Mouse (Mus musculus): Measurements from ENCODE around the gene Zfp536. TPM values are rescaled to one million over a fixed set of nuclear protein-coding genes. Genes with fewer than 3 reads are reported as not detected.

The Zfp536 gene
- polyA plus RNA-seq, 1 experiment from 2014 or later = 9.0 TPM

GRCm38 (mm10) chr7:37505096-37505495 is 268.3 kb downstream of the Zfp536 start:
- Histone ChIP-seq H3K4me2 (replicated peaks; ENCODE audit: low read depth, low read length) (no peak overlapping the region), H3K36me3 (ENCODE audit: insufficient read depth, low read length) (no peaks in the 10 kb centered on the region), H3K9me3 (ENCODE audit: low read length) (no peaks in the 10 kb centered on the region), H3K4me1 (ENCODE audit: insufficient read depth, low read length) (no peaks in the 10 kb centered on the region), H3K27ac (ENCODE audit: low read length) (no peak overlapping the region), H3K4me3 (ENCODE audit: low read length) (no peak overlapping the region), H3K9ac (replicated peaks; ENCODE audit: low read length) (no peak overlapping the region), H3K27me3 (ENCODE audit: insufficient read depth, low read length) (no peaks in the 10 kb centered on the region)
- ATAC-seq (ENCODE audit: low FRiP score, low TSS enrichment) = no peak
- 77% methylated on average over 11 of the region's 11 CpGs for WGBS

- no peaks in the 10 kb centered on the region for H3K9me3 ChIP-seq (ENCODE audit: low read length)
- 67% methylated on average over 5 of the region's 5 CpGs for WGBS
- H3K9ac ChIP-seq (replicated peaks; ENCODE audit: low read length) = no peak overlapping the region
Measured at GRCm38 (mm10) chr7:37498881-37499280, 274.6 kb downstream of the Zfp536 start.

GRCm38 (mm10) chr7:37496491-37496890 is 276.9 kb downstream of the Zfp536 start:
- peak overlapping the region; percentile 59 for H3K27ac ChIP-seq (ENCODE audit: low read length)
- no peak overlapping the region for H3K9ac ChIP-seq (replicated peaks; ENCODE audit: low read length)
- ATAC-seq (ENCODE audit: low FRiP score, low TSS enrichment) = peak; percentile 37; the same call in 1 of the 2 replicates

More at GRCm38 (mm10) chr7:37498881-37499280, 274.6 kb downstream of the Zfp536 start:
- H3K4me1 ChIP-seq (ENCODE audit: insufficient read depth, low read length) = no peaks in the 10 kb centered on the region
- no peaks in the 10 kb centered on the region for H3K27me3 ChIP-seq (ENCODE audit: insufficient read depth, low read length)
- ATAC-seq (ENCODE audit: low FRiP score, low TSS enrichment) = no peak
- no peak overlapping the region for H3K4me2 ChIP-seq (replicated peaks; ENCODE audit: low read depth, low read length)
- H3K4me3 ChIP-seq (ENCODE audit: low read length) = no peak overlapping the region
- H3K36me3 ChIP-seq (ENCODE audit: insufficient read depth, low read length) = no peaks in the 10 kb centered on the region
- H3K27ac ChIP-seq (ENCODE audit: low read length) = no peak overlapping the region

GRCm38 (mm10) chr7:37490312-37490711 is 283.1 kb downstream of the Zfp536 start:
- Histone ChIP-seq H3K4me2 (replicated peaks; ENCODE audit: low read depth, low read length) (no peak overlapping the region), H3K27me3 (ENCODE audit: insufficient read depth, low read length) (no peaks in the 10 kb centered on the region), H3K9me3 (ENCODE audit: low read length) (no peaks in the 10 kb centered on the region), H3K4me3 (ENCODE audit: low read length) (no peak overlapping the region), H3K27ac (ENCODE audit: low read length) (no peak overlapping the region), H3K4me1 (ENCODE audit: insufficient read depth, low read length) (no peaks in the 10 kb centered on the region), H3K9ac (replicated peaks; ENCODE audit: low read length) (no peak overlapping the region), H3K36me3 (ENCODE audit: insufficient read depth, low read length) (no peaks in the 10 kb centered on the region)
- ATAC-seq (ENCODE audit: low FRiP score, low TSS enrichment) = no peak
- 71% methylated on average over 5 of the region's 5 CpGs for WGBS

More at GRCm38 (mm10) chr7:37496491-37496890, 276.9 kb downstream of the Zfp536 start:
- Histone ChIP-seq H3K27me3 (ENCODE audit: insufficient read depth, low read length) (no peaks in the 10 kb centered on the region), H3K9me3 (ENCODE audit: low read length) (no peaks in the 10 kb centered on the region), H3K36me3 (ENCODE audit: insufficient read depth, low read length) (no peaks in the 10 kb centered on the region), H3K4me2 (replicated peaks; ENCODE audit: low read depth, low read length) (no peak overlapping the region), H3K4me3 (ENCODE audit: low read length) (no peak overlapping the region), H3K4me1 (ENCODE audit: insufficient read depth, low read length) (no peaks in the 10 kb centered on the region)
- WGBS = 48% methylated on average over 9 of the region's 9 CpGs

- Histone ChIP-seq H3K36me3 (ENCODE audit: insufficient read depth, low read length) (no peaks in the 10 kb centered on the region), H3K27ac (ENCODE audit: low read length) (no peak overlapping the region), H3K9ac (replicated peaks; ENCODE audit: low read length) (no peak overlapping the region), H3K4me1 (ENCODE audit: insufficient read depth, low read length) (no peaks in the 10 kb centered on the region), H3K4me3 (ENCODE audit: low read length) (no peak overlapping the region), H3K27me3 (ENCODE audit: insufficient read depth, low read length) (no peaks in the 10 kb centered on the region), H3K9me3 (ENCODE audit: low read length) (no peaks in the 10 kb centered on the region), H3K4me2 (replicated peaks; ENCODE audit: low read depth, low read length) (no peak overlapping the region)
- no peak for ATAC-seq (ENCODE audit: low FRiP score, low TSS enrichment)
- 63% methylated on average over 3 of the region's 3 CpGs for WGBS
Measured at GRCm38 (mm10) chr7:37484946-37485345, 288.5 kb downstream of the Zfp536 start.

GRCm38 (mm10) chr7:37482564-37482963 is 290.9 kb downstream of the Zfp536 start:
- 79% methylated on average over 4 of the region's 4 CpGs for WGBS
- Histone ChIP-seq H3K27me3 (ENCODE audit: insufficient read depth, low read length) (no peaks in the 10 kb centered on the region), H3K27ac (ENCODE audit: low read length) (no peak overlapping the region), H3K9ac (replicated peaks; ENCODE audit: low read length) (no peak overlapping the region), H3K4me2 (replicated peaks; ENCODE audit: low read depth, low read length) (no peak overlapping the region), H3K36me3 (ENCODE audit: insufficient read depth, low read length) (no peaks in the 10 kb centered on the region), H3K4me3 (ENCODE audit: low read length) (no peak overlapping the region), H3K4me1 (ENCODE audit: insufficient read depth, low read length) (no peaks in the 10 kb centered on the region), H3K9me3 (ENCODE audit: low read length) (no peaks in the 10 kb centered on the region)
- no peak for ATAC-seq (ENCODE audit: low FRiP score, low TSS enrichment)

GRCm38 (mm10) chr7:37481165-37481564 is 292.3 kb downstream of the Zfp536 start:
- Histone ChIP-seq H3K36me3 (ENCODE audit: insufficient read depth, low read length) (no peaks in the 10 kb centered on the region), H3K4me1 (ENCODE audit: insufficient read depth, low read length) (no peaks in the 10 kb centered on the region), H3K4me2 (replicated peaks; ENCODE audit: low read depth, low read length) (no peak overlapping the region), H3K9ac (replicated peaks; ENCODE audit: low read length) (no peak overlapping the region), H3K27ac (ENCODE audit: low read length) (no peak overlapping the region), H3K27me3 (ENCODE audit: insufficient read depth, low read length) (no peaks in the 10 kb centered on the region), H3K4me3 (ENCODE audit: low read length) (no peak overlapping the region), H3K9me3 (ENCODE audit: low read length) (no peaks in the 10 kb centered on the region)
- ATAC-seq (ENCODE audit: low FRiP score, low TSS enrichment) = no peak
- 88% methylated on average over 6 of the region's 6 CpGs for WGBS

GRCm38 (mm10) chr7:37477309-37477708 is 296.1 kb downstream of the Zfp536 start:
- H3K9me3 ChIP-seq (ENCODE audit: low read length) = no peaks in the 10 kb centered on the region
- ATAC-seq (ENCODE audit: low FRiP score, low TSS enrichment) = no peak

GRCm38 (mm10) chr7:37475485-37475884 is 298.0 kb downstream of the Zfp536 start:
- WGBS = 59% methylated on average over 2 of the region's 2 CpGs
- Histone ChIP-seq H3K9me3 (ENCODE audit: low read length) (no peaks in the 10 kb centered on the region), H3K36me3 (ENCODE audit: insufficient read depth, low read length) (no peaks in the 10 kb centered on the region), H3K4me1 (ENCODE audit: insufficient read depth, low read length) (0 out of 2 replicates have a peak, but pooled peaks cover 6% of the 10 kb centered on the region), H3K27ac (ENCODE audit: low read length) (no peak overlapping the region), H3K9ac (replicated peaks; ENCODE audit: low read length) (no peak overlapping the region), H3K27me3 (ENCODE audit: insufficient read depth, low read length) (no peaks in the 10 kb centered on the region), H3K4me3 (ENCODE audit: low read length) (no peak overlapping the region), H3K4me2 (replicated peaks; ENCODE audit: low read depth, low read length) (no peak overlapping the region)
- ATAC-seq (ENCODE audit: low FRiP score, low TSS enrichment) = no peak

More at GRCm38 (mm10) chr7:37477309-37477708, 296.1 kb downstream of the Zfp536 start:
- H3K36me3 ChIP-seq (ENCODE audit: insufficient read depth, low read length) = no peaks in the 10 kb centered on the region
- 0 out of 2 replicates have a peak, but pooled peaks cover 6% of the 10 kb centered on the region for H3K4me1 ChIP-seq (ENCODE audit: insufficient read depth, low read length)
- H3K4me3 ChIP-seq (ENCODE audit: low read length) = no peak overlapping the region
- WGBS = 87% methylated on average over 5 of the region's 5 CpGs
- H3K27ac ChIP-seq (ENCODE audit: low read length) = no peak overlapping the region
- H3K9ac ChIP-seq (replicated peaks; ENCODE audit: low read length) = no peak overlapping the region
- H3K27me3 ChIP-seq (ENCODE audit: insufficient read depth, low read length) = no peaks in the 10 kb centered on the region
- H3K4me2 ChIP-seq (replicated peaks; ENCODE audit: low read depth, low read length) = no peak overlapping the region

GRCm38 (mm10) chr7:37474284-37474683 is 299.2 kb downstream of the Zfp536 start:
- peak; percentile 37 for ATAC-seq (ENCODE audit: low FRiP score, low TSS enrichment)
- no peaks in the 10 kb centered on the region for H3K9me3 ChIP-seq (ENCODE audit: low read length)
- H3K4me3 ChIP-seq (ENCODE audit: low read length) = no peak overlapping the region
- H3K4me1 ChIP-seq (ENCODE audit: insufficient read depth, low read length) = 0 out of 2 replicates have a peak, but pooled peaks cover 6% of the 10 kb centered on the region
- no peak overlapping the region for H3K4me2 ChIP-seq (replicated peaks; ENCODE audit: low read depth, low read length)
- no peak overlapping the region for H3K27ac ChIP-seq (ENCODE audit: low read length)
- 24% methylated on average over 8 of the region's 8 CpGs for WGBS
- no peak overlapping the region for H3K9ac ChIP-seq (replicated peaks; ENCODE audit: low read length)
- H3K27me3 ChIP-seq (ENCODE audit: insufficient read depth, low read length) = no peaks in the 10 kb centered on the region
- H3K36me3 ChIP-seq (ENCODE audit: insufficient read depth, low read length) = no peaks in the 10 kb centered on the region

Data from kidney, embryonic 16.5 days (tissue).